Mouse (Mus musculus) forebrain, embryonic 16.5 days (tissue): Measurements from ENCODE around the gene Fam92b. TPM values are rescaled to one million over a fixed set of nuclear protein-coding genes. Genes with fewer than 3 reads are reported as not detected.

Experiments used
- ATAC-seq: fragments of 200-750 bp; cut with Nextera tagmentation; 2 replicates; pipeline ENCODE4 v1.8.0; 2017; ENCODE audit warnings: mild to moderate bottlenecking, moderate library complexity
- H3K27ac ChIP-seq: fragments of 300-500 bp; sonication (generic); 2 replicates; pipeline ENCODE4 v1.5.1; 2014; ENCODE audit warnings: low read length, control low read depth
- H3K27me3 ChIP-seq: fragments of 300-500 bp; sonication (generic); replicated peaks from 2 replicates; pipeline ENCODE4 v1.6.1; 2014; ENCODE audit warnings: low read length; ENCODE audit not compliant: control insufficient read depth, insufficient read depth
- H3K36me3 ChIP-seq: fragments of 300-500 bp; sonication (generic); 2 replicates; pipeline ENCODE4 v1.6.1; 2014; ENCODE audit not compliant: control insufficient read depth, insufficient read depth
- H3K4me1 ChIP-seq: fragments of 300-500 bp; sonication (generic); replicated peaks from 2 replicates; pipeline ENCODE4 v1.6.1; 2014; ENCODE audit warnings: low read length; ENCODE audit not compliant: control insufficient read depth, insufficient read depth
- H3K4me2 ChIP-seq: fragments of 300-500 bp; sonication (generic); 2 replicates; pipeline ENCODE4 v1.6.1; 2014; ENCODE audit warnings: mild to moderate bottlenecking, low read length, control low read depth
- H3K4me3 ChIP-seq: fragments of 300-500 bp; sonication (generic); replicated peaks from 2 replicates; pipeline ENCODE4 v1.5.1; 2014; ENCODE audit warnings: mild to moderate bottlenecking, low read length, control low read depth
- H3K9ac ChIP-seq: fragments of 300-500 bp; sonication (generic); replicated peaks from 2 replicates; pipeline ENCODE4 v1.6.1; 2014; ENCODE audit warnings: low read depth, low read length, control low read depth
- H3K9me3 ChIP-seq: fragments of 300-500 bp; sonication (generic); 2 replicates; pipeline ENCODE4 v1.6.1; 2016; ENCODE audit warnings: low read length; ENCODE audit not compliant: control insufficient read depth
- WGBS: fragments of 180-500 bp; shearing (Covaris S2); extraction: QIAGEN DNeasy Blood & Tissue Kit; methylation state at CpG from one replicate; pipeline ENCODE4 v1.1.7; 2014; 5-methylcytosine and 5-hydroxymethylcytosine counted together
- polyA plus RNA-seq: library from polyadenylated mRNA; unstranded; fragments of >200 nt; fragmentation: Nextera tagmentation; extraction: Ambion mirVana; gene quantifications from 2 replicates; pipeline ENCODE4 v1.2.1, GENCODE M21; 2015

Gene Fam92b
- polyA plus RNA-seq, 1 experiment from 2014 or later, result 1.8 TPM

DNA sequence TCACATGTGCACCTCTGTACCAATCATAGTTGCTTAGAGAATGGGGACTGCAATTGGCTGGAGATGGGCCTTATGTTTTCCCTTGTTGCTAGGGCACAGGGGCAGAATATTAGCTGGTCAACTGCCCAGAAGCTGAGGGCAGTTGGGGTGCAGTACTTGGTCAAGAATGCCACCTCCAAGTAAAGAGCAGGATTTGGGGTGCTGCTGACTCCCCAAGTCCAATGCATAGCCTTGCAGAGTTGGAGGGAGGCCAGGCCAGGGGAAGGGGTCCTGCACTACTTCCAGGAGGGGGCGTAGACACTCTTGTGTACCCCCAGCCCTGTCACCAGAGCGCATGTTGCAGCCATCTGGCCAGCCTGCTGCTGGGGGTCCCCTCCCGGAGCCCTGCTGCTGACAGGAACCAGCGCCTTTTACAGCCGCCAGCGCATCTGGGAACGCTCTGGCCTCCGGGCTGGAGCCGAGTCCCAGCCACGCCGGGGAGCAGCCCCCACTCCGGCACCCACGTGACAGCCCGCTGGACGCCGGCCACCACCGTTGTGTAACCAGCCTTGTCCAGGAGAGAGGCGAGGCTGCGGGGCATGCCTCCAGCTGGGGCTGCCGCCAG, 13.6 kb upstream of the Fam92b start:
- Histone ChIP-seq H3K27me3 (no peaks in the 10 kb centered on the region), H3K4me1 (peaks cover 19% of the 10 kb centered on the region), H3K27ac (peak overlapping the region; percentile 41), H3K9ac (0 out of 2 replicates have a peak overlapping the region, but pooled peaks have one; percentile 17), H3K9me3 (no peaks in the 10 kb centered on the region), H3K36me3 (no peaks in the 10 kb centered on the region), H3K4me3 (no peak overlapping the region), H3K4me2 (peak overlapping the region; percentile 46)
- WGBS, result 51% methylated on average over 19 of the region's 20 CpGs
- ATAC-seq, result peak; percentile 82

DNA sequence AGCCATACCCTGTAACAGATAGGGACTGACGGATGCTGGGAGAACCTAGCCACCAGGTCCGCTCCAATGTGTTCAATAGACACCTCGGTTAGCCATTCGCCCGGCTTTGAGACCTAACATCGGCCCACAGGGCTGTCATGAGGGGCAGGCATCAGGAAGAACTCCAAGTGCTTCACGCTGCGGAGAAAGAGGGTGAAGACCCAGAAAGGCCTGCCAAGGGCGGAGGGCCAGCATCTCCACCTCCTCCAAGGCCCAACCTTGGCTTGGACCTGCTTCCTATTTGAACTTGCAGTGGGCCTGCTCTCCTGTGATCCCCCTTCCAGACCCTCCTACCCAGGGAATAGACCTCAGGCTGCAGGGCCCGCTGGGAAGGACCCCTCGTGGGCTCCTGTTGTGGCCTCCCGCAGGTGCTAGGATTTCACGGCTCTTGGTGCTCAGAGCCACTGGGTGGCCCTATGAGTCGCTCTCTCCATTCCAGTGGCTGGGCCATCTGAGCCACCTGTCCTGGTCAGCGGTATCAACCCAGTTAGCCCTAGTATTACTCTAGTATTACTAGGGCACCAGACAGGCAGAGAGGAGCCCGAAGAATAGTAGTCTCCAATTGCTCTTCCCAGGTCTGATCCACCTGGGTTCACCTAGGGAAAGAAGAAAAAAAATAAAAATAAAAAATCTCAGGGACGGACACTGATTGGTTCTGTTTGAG, 13.0 kb upstream of the Fam92b start:
- Histone ChIP-seq H3K27ac (no peak overlapping the region), H3K27me3 (no peaks in the 10 kb centered on the region), H3K36me3 (no peaks in the 10 kb centered on the region), H3K4me1 (peaks cover 26% of the 10 kb centered on the region), H3K9ac (no peak overlapping the region), H3K4me2 (no peak overlapping the region), H3K4me3 (no peak overlapping the region), H3K9me3 (no peaks in the 10 kb centered on the region)
- WGBS, result 83% methylated on average over 17 of the region's 17 CpGs
- no peak for ATAC-seq

DNA sequence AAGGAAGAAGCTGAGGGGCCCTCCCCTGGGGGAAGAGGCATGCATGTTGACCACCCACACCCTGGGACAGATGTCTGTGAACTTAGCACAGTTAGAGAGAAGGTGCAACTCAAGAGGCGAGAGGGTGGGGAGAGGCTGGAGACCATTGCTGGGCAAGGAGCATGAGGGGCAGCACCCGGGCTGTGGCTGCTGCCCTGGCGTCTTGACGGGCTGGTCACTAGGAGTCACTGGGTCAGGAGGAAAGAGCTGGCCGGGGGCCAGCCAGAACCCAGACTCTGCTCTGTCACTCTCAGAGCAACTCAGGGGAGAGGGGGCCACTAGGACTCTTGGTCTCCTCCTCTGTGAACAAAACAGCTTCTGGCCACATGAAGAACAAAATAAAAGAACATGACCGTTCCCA, 12.2 kb upstream of the Fam92b start:
- H3K4me1 ChIP-seq, result peaks cover 33% of the 10 kb centered on the region
- WGBS, result 87% methylated on average over 6 of the region's 6 CpGs
- H3K36me3 ChIP-seq, result no peaks in the 10 kb centered on the region
- ATAC-seq, result no peak
- H3K9me3 ChIP-seq, result no peaks in the 10 kb centered on the region
- no peak overlapping the region for H3K27ac ChIP-seq
- no peak overlapping the region for H3K9ac ChIP-seq
- no peak overlapping the region for H3K4me3 ChIP-seq
- no peaks in the 10 kb centered on the region for H3K27me3 ChIP-seq
- H3K4me2 ChIP-seq, result no peak overlapping the region

DNA sequence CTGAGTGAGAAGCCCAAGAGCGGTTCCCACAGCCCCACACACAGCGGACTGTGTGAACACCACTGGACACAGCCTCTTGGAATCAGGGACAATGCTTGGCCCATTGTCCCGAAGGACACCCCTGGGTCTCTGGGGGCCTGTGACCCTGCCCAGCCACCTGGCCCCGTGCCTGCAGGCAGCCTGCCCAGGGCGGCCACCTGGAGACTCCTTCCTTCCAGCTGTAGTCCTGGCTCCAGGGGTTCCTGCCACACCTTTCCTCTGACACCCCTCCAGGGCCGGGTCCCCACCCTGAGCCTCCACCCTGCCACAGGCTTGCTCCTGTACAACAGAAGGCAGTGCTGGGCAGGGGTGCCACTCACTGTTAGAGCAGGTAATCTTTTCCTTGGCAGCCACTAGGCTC, 11.2 kb upstream of the Fam92b start:
- H3K36me3 ChIP-seq, result no peaks in the 10 kb centered on the region
- H3K4me2 ChIP-seq, result no peak overlapping the region
- no peak overlapping the region for H3K27ac ChIP-seq
- ATAC-seq, result no peak
- H3K4me1 ChIP-seq, result peaks cover 35% of the 10 kb centered on the region
- H3K9me3 ChIP-seq, result no peaks in the 10 kb centered on the region
- H3K4me3 ChIP-seq, result no peak overlapping the region
- H3K27me3 ChIP-seq, result no peaks in the 10 kb centered on the region
- no peak overlapping the region for H3K9ac ChIP-seq
- WGBS, result 85% methylated on average over 6 of the region's 6 CpGs

DNA sequence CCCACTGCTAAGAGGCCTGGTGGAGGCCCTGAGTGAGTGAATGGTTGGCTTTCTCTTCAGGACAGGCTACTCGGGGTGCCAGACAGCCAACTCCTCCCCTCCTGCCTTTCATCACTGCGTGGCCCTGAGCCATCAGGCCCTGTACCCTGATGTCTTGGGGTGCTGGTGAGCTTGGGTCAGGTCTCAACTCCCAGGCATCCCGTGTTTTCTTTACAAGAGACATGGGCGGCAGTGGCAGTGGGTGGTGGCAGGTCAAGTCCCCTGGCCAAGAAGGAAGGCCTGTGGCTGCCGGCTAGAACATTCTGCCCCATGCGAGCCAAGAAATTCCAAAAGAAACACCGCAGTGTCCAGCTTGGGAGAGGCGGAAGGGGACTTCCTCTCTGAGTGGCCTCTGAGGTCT, 9.2 kb upstream of the Fam92b start:
- Histone ChIP-seq H3K4me3 (no peak overlapping the region), H3K4me2 (no peak overlapping the region), H3K27me3 (no peaks in the 10 kb centered on the region), H3K4me1 (peaks cover 33% of the 10 kb centered on the region), H3K9ac (no peak overlapping the region), H3K9me3 (no peaks in the 10 kb centered on the region), H3K27ac (no peak overlapping the region), H3K36me3 (no peaks in the 10 kb centered on the region)
- peak; percentile 10; the same call in 1 of the 2 replicates for ATAC-seq
- WGBS, result 60% methylated on average over 8 of the region's 8 CpGs

DNA sequence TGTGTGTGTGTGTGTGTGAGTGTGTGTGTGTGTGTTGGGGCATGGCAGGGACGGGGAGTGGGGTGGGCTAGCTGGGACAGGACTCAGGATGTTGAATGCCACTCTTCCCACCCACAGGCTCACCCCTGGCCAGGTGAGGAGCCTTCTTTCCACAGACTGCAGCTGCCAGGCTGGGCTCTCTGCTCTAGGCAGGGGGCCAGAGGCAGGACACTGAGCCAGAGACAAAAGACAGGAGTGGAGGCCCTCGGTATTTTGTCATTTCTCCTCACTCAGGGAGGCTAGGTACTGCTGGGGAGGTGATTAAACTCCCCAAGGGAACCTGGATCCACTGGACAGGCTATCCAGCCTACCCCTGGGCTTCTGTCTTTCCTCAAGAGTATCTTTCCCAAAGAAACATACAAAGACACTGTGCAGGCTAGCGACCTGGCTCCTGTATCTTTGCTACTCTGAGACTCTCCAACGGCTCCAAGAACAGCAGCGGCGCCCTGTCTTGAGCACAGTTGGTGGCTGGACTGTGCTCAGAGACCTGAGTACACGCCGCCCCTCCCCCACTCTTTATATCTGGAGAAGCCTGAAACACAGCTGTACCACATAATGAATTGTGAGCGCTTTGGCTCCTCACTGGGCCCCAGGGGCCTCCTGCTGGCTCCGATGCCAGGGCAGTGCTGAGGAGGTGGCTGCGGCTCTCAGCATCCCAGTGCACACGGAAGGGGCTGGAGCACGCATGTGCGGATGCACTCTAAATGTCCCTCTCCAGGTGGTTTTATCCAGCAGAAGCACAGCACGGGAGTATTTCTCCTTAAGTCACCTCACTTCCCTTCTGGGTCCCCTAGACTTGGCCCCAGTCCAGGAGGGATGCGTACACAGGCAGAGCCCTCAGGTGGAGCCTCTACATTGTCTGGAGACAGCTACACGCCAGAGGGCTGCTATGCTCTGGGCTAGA, 7.9 kb upstream of the Fam92b start:
- WGBS, result 11% methylated on average over 17 of the region's 17 CpGs
- H3K27ac ChIP-seq, result no peak overlapping the region

DNA sequence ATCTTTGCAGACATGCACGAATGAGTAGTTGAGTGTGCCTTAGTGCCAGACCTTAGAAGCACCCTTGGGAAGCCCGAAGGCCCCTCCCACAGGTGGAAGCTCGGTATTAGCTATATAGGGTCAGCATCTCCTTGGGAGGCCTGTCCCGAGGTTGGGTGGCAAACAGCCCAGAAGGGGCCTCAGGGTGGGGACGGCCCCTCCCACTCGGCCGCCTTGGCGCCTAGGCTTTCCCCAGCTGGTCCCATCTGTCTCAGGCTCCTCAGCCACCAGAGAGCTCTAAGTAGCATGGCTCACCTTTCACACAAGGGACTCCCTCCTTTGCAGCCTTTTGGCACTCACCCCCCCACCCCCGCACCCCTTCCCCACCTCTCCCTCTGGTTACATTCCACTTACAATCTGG, 7.1 kb upstream of the Fam92b start:
- Histone ChIP-seq H3K9ac (no peak overlapping the region), H3K36me3 (no peaks in the 10 kb centered on the region), H3K27ac (no peak overlapping the region), H3K4me2 (no peak overlapping the region), H3K9me3 (no peaks in the 10 kb centered on the region), H3K4me3 (no peak overlapping the region), H3K27me3 (no peaks in the 10 kb centered on the region), H3K4me1 (peaks cover 28% of the 10 kb centered on the region)
- ATAC-seq, result no peak
- WGBS, result 34% methylated on average over 9 of the region's 9 CpGs

More for the DNA sequence above, 7.9 kb upstream of the Fam92b start:
- Histone ChIP-seq H3K4me1 (peaks cover 28% of the 10 kb centered on the region), H3K4me3 (no peak overlapping the region), H3K27me3 (no peaks in the 10 kb centered on the region), H3K4me2 (no peak overlapping the region), H3K36me3 (no peaks in the 10 kb centered on the region), H3K9ac (no peak overlapping the region), H3K9me3 (no peaks in the 10 kb centered on the region)
- ATAC-seq, result peak; percentile 46

DNA sequence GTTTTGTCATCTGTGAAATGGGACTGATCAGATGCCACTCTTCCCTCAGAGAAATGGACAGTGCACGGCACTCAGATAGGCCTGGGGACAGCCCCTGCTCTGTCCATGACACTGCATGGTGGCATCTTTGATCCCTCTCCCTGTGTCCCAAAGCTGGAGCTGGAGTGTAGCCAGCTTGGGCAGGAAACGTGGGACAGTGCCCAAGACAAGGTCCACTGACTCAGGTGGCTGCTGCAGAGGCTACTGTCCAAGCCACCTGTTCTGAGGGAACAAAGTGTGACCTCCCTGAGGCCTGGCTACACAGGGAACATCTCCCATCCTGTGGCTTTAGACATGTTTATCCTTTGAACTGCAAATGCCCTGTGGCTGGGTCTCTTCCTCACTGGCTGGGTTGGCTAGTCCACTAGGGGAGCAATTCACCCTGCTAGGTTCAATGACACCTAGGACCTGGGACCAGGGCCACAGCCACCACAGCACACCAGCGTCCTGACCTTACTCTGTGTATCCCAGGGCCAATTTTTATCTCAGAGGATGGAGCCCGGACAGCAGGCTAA, 4.7 kb upstream of the Fam92b start:
- no peak overlapping the region for H3K27ac ChIP-seq
- H3K4me2 ChIP-seq, result no peak overlapping the region
- no peaks in the 10 kb centered on the region for H3K27me3 ChIP-seq
- H3K4me1 ChIP-seq, result peaks cover 46% of the 10 kb centered on the region
- no peaks in the 10 kb centered on the region for H3K9me3 ChIP-seq
- H3K9ac ChIP-seq, result no peak overlapping the region
- ATAC-seq, result no peak
- no peak overlapping the region for H3K4me3 ChIP-seq
- no peaks in the 10 kb centered on the region for H3K36me3 ChIP-seq
- WGBS, result 83% methylated on average over 4 of the region's 4 CpGs

DNA sequence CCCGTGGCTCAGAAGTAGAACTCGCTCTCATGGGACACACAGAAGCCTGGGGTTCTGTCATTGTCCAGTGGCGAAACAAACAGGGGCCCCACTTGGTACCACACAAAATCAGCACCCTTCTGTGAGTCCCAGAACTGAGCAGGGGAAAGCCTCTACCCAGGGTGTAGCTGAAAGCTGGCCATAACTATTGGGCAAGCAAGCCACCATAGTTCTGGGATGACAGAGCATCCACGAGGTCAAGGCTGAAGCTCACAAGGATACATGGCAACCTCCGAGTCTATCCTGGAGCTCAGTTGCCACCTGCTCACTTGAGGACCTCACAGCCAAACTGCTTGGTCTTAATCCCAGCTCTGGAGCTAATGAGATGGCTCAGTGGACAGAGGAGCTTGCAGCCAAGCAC, 4.0 kb upstream of the Fam92b start:
- Histone ChIP-seq H3K4me1 (peaks cover 48% of the 10 kb centered on the region), H3K27me3 (no peaks in the 10 kb centered on the region), H3K4me2 (no peak overlapping the region), H3K4me3 (no peak overlapping the region), H3K9me3 (no peaks in the 10 kb centered on the region), H3K9ac (no peak overlapping the region), H3K27ac (no peak overlapping the region), H3K36me3 (no peaks in the 10 kb centered on the region)
- ATAC-seq, result no peak
- 86% methylated on average over 5 of the region's 5 CpGs for WGBS
